Mouse (Mus musculus): ENCODE measurements around the gene Dlgap5. TPM values are rescaled to one million over a fixed set of nuclear protein-coding genes. Genes with fewer than 3 reads are reported as not detected.

Gene Dlgap5
- polyA plus RNA-seq, 1 experiment: 0.76 TPM

GRCm38 (mm10) chr14:47396165-47396652, 22.0 kb downstream of the Dlgap5 start:
- DNase-seq (ENCODE audit: extremely low spot score in 1 of 2, low spot score in 1 of 2): peak in 1 of 2 experiments; percentile 84

- DNase-seq (ENCODE audit: extremely low spot score in 1 of 2, low spot score in 1 of 2): no peak
Observed at GRCm38 (mm10) chr14:47395462-47396026, 22.7 kb downstream of the Dlgap5 start.

- DNase-seq (ENCODE audit: extremely low spot score in 1 of 2, low spot score in 1 of 2): no peak
Observed at GRCm38 (mm10) chr14:47395007-47395406, 23.2 kb downstream of the Dlgap5 start.

- no peak for DNase-seq (ENCODE audit: extremely low spot score in 1 of 2, low spot score in 1 of 2)
Observed at GRCm38 (mm10) chr14:47393354-47394094, 24.7 kb downstream of the Dlgap5 start.

GRCm38 (mm10) chr14:47386125-47386524, 32.1 kb downstream of the Dlgap5 start:
- no peak for DNase-seq (ENCODE audit: extremely low spot score in 1 of 2, low spot score in 1 of 2)

- DNase-seq (ENCODE audit: extremely low spot score in 1 of 2, low spot score in 1 of 2): no peak
Observed at GRCm38 (mm10) chr14:47384653-47385052, 33.6 kb downstream of the Dlgap5 start.

- no peak for DNase-seq (ENCODE audit: extremely low spot score in 1 of 2, low spot score in 1 of 2)
Observed at GRCm38 (mm10) chr14:47383911-47384310, 34.3 kb downstream of the Dlgap5 start.

- no peak for DNase-seq (ENCODE audit: extremely low spot score in 1 of 2, low spot score in 1 of 2)
Observed at GRCm38 (mm10) chr14:47378336-47378735, 39.9 kb downstream of the Dlgap5 start.

GRCm38 (mm10) chr14:47376526-47376925, 41.7 kb downstream of the Dlgap5 start:
- DNase-seq (ENCODE audit: extremely low spot score in 1 of 2, low spot score in 1 of 2): peak in 1 of 2 experiments; percentile 30

GRCm38 (mm10) chr14:47373728-47374678, 44.2 kb downstream of the Dlgap5 start:
- DNase-seq (ENCODE audit: extremely low spot score in 1 of 2, low spot score in 1 of 2): no peak

- no peak for DNase-seq (ENCODE audit: extremely low spot score in 1 of 2, low spot score in 1 of 2)
Observed at GRCm38 (mm10) chr14:47371689-47372088, 46.5 kb downstream of the Dlgap5 start.

GRCm38 (mm10) chr14:47370790-47371189, 47.4 kb downstream of the Dlgap5 start:
- DNase-seq (ENCODE audit: extremely low spot score in 1 of 2, low spot score in 1 of 2): no peak

- no peak for DNase-seq (ENCODE audit: extremely low spot score in 1 of 2, low spot score in 1 of 2)
Observed at GRCm38 (mm10) chr14:47369741-47370140, 48.5 kb downstream of the Dlgap5 start.

- peak; percentile 31 to 73 for DNase-seq (ENCODE audit: extremely low spot score in 1 of 2, low spot score in 1 of 2)
Observed at GRCm38 (mm10) chr14:47367461-47367860, 50.7 kb downstream of the Dlgap5 start, which contains the start of gene Lgals3. Gene Lgals3 (plus strand): TSS chr14:47367751.

- DNase-seq (ENCODE audit: extremely low spot score in 1 of 2, low spot score in 1 of 2): peak in 1 of 2 experiments; percentile 66
Observed at GRCm38 (mm10) chr14:47366881-47367321, 51.3 kb downstream of the Dlgap5 start.

GRCm38 (mm10) chr14:47364742-47365449, 53.3 kb downstream of the Dlgap5 start:
- no peak for DNase-seq (ENCODE audit: extremely low spot score in 1 of 2, low spot score in 1 of 2)

GRCm38 (mm10) chr14:47361899-47362298, 56.3 kb downstream of the Dlgap5 start:
- DNase-seq (ENCODE audit: extremely low spot score in 1 of 2, low spot score in 1 of 2): no peak

GRCm38 (mm10) chr14:47361418-47361817, 56.8 kb downstream of the Dlgap5 start:
- no peak for DNase-seq (ENCODE audit: extremely low spot score in 1 of 2, low spot score in 1 of 2)

- no peak for DNase-seq (ENCODE audit: extremely low spot score in 1 of 2, low spot score in 1 of 2)
Observed at GRCm38 (mm10) chr14:47359610-47360009, 58.6 kb downstream of the Dlgap5 start.

- no peak for DNase-seq (ENCODE audit: extremely low spot score in 1 of 2, low spot score in 1 of 2)
Observed at GRCm38 (mm10) chr14:47356622-47357021, 61.6 kb downstream of the Dlgap5 start.
